Mouse (Mus musculus) forebrain, postnatal 0 days (tissue): ENCODE data around the gene Slc50a1. TPM values are rescaled to one million over a fixed set of nuclear protein-coding genes. Genes with fewer than 3 reads are reported as not detected.

Experiments used
- ATAC-seq: fragments of 200-750 bp; cut with Nextera tagmentation; 2 replicates; pipeline ENCODE4 v1.8.0; 2017; ENCODE audit warnings: mild to moderate bottlenecking, moderate library complexity
- DNase-seq: peaks from one replicate; pipeline ENCODE4 v3.0.0-alpha.2; 2015
- H3K27ac ChIP-seq: fragments of 300-500 bp; sonication (generic); 2 replicates; pipeline ENCODE4 v1.5.1; 2014; ENCODE audit warnings: low read depth, mild to moderate bottlenecking, antibody characterized with exemption, low read length, moderate library complexity, mixed read lengths
- H3K27me3 ChIP-seq: fragments of 300-500 bp; sonication (generic); 2 replicates; pipeline ENCODE4 v1.6.1; 2014; ENCODE audit warnings: mild to moderate bottlenecking, low read length, mixed read lengths; ENCODE audit not compliant: insufficient read depth
- H3K36me3 ChIP-seq: fragments of 300-500 bp; sonication (generic); 2 replicates; pipeline ENCODE4 v1.6.1; 2014; ENCODE audit warnings: mild to moderate bottlenecking, moderate library complexity; ENCODE audit not compliant: insufficient read depth
- H3K4me1 ChIP-seq: fragments of 300-500 bp; sonication (generic); 2 replicates; pipeline ENCODE4 v1.6.1; 2014; ENCODE audit warnings: antibody characterized with exemption; ENCODE audit not compliant: insufficient read depth
- H3K4me2 ChIP-seq: fragments of 300-500 bp; sonication (generic); 2 replicates; pipeline ENCODE4 v1.6.1; 2014; ENCODE audit warnings: low read depth, mild to moderate bottlenecking, moderate library complexity
- H3K4me3 ChIP-seq: fragments of 300-500 bp; sonication (generic); 2 replicates; pipeline ENCODE4 v1.5.1; 2014; ENCODE audit warnings: low read depth, low read length, mixed read lengths
- H3K9ac ChIP-seq: fragments of 300-500 bp; sonication (generic); 2 replicates; pipeline ENCODE4 v1.6.1; 2014; ENCODE audit warnings: mild to moderate bottlenecking
- H3K9me3 ChIP-seq: fragments of 300-500 bp; sonication (generic); 2 replicates; pipeline ENCODE4 v1.6.1; 2016; ENCODE audit warnings: low read length
- CTCF ChIP-seq: sonication (generic); IDR thresholded peaks from 2 replicates; pipeline ENCODE4 v1.5.1; 2016; ENCODE audit warnings: antibody characterized with exemption, control low read depth, low read depth
- WGBS: fragments of 180-500 bp; shearing (Covaris S2); extraction: QIAGEN DNeasy Blood & Tissue Kit; methylation state at CpG from one replicate; pipeline ENCODE4 v1.1.7; 2014; 5-methylcytosine and 5-hydroxymethylcytosine counted together
- polyA plus RNA-seq: library from polyadenylated mRNA; unstranded; fragments of >200 nt; fragmentation: Nextera tagmentation; extraction: Ambion mirVana; gene quantifications from 2 replicates; pipeline ENCODE4 v1.2.1, GENCODE M21; 2015
- total RNA-seq: library from RNA; depleted of rRNA; stranded (reverse); fragments of >200 nt; gene quantifications from 2 replicates; pipeline ENCODE4 v1.2.3, GENCODE M21; 2014

Gene Slc50a1
- total and polyA plus RNA-seq, 2 experiments from 2014 or later = 26.7 to 34.8 TPM

- TF ChIP-seq CTCF = no peak
- H3K4me3 ChIP-seq = no peak overlapping the region
- no peaks in the 10 kb centered on the region for H3K27me3 ChIP-seq
- ATAC-seq (peak; percentile 30; the same call in 1 of the 2 replicates), DNase-seq (no peak)
- 15% methylated on average over 17 of the region's 17 CpGs for WGBS
- H3K9me3 ChIP-seq = no peaks in the 10 kb centered on the region
- no peaks in the 10 kb centered on the region for H3K36me3 ChIP-seq
- no peak overlapping the region for H3K4me2 ChIP-seq
- no peak overlapping the region for H3K27ac ChIP-seq
- H3K9ac ChIP-seq = no peak overlapping the region
- no peaks in the 10 kb centered on the region for H3K4me1 ChIP-seq
Measured at GRCm38 (mm10) chr3:89251365-89251895, 18.9 kb downstream of the Slc50a1 start.

- H3K4me2 ChIP-seq = no peak overlapping the region
- WGBS = 23% methylated on average over 7 of the region's 7 CpGs
- peak; percentile 70 for TF ChIP-seq CTCF
- H3K9me3 ChIP-seq = no peaks in the 10 kb centered on the region
- ATAC-seq (no peak), DNase-seq (peak; percentile 53)
- H3K4me3 ChIP-seq = no peak overlapping the region
- H3K36me3 ChIP-seq = no peaks in the 10 kb centered on the region
- H3K27ac ChIP-seq = no peak overlapping the region
- no peak overlapping the region for H3K9ac ChIP-seq
- no peaks in the 10 kb centered on the region for H3K4me1 ChIP-seq
- H3K27me3 ChIP-seq = no peaks in the 10 kb centered on the region
Measured at GRCm38 (mm10) chr3:89250435-89251040, 19.8 kb downstream of the Slc50a1 start.

GRCm38 (mm10) chr3:89247466-89247865 lies 22.9 kb downstream of the Slc50a1 start:
- ATAC-seq = no peak
- Histone ChIP-seq H3K4me3 (no peak overlapping the region), H3K4me2 (peak overlapping the region; percentile 89; the same call in 1 of the 2 replicates), H3K27ac (no peak overlapping the region), H3K4me1 (no peaks in the 10 kb centered on the region), H3K27me3 (no peaks in the 10 kb centered on the region), H3K36me3 (peaks cover under 1% of the 10 kb centered on the region; the same call in 1 of the 2 replicates), H3K9me3 (no peaks in the 10 kb centered on the region), H3K9ac (no peak overlapping the region)
- TF ChIP-seq CTCF = no peak
- DNase-seq = no peak
- WGBS = 89% methylated on average over 4 of the region's 4 CpGs

- H3K4me1 ChIP-seq = no peaks in the 10 kb centered on the region
- under 1% methylated on average over 42 of the region's 42 CpGs for WGBS
Measured at GRCm38 (mm10) chr3:89246261-89247100, 23.9 kb downstream of the Slc50a1 start, which contains the start of gene Trim46. Trim46 (minus strand) TSS chr3:89246309.

GRCm38 (mm10) chr3:89245688-89246171 lies 24.6 kb downstream of the Slc50a1 start, which contains the start of gene Krtcap2:
Krtcap2 (plus strand) TSS chr3:89245966.
- peak; percentile 84 for ATAC-seq
- Histone ChIP-seq H3K27me3 (no peaks in the 10 kb centered on the region), H3K4me3 (peak within 1 kb of the TSS; percentile 74), H3K4me1 (no peaks in the 10 kb centered on the region), H3K9ac (peak within 1 kb of the TSS; percentile 73), H3K9me3 (no peaks in the 10 kb centered on the region), H3K27ac (peak within 1 kb of the TSS; percentile 95), H3K36me3 (peaks cover 18% of the 10 kb centered on the region), H3K4me2 (peak within 1 kb of the TSS; percentile 89)
- DNase-seq = peak; percentile 95
- no peak for TF ChIP-seq CTCF
- 3% methylated on average over 20 of the region's 20 CpGs for WGBS

More at GRCm38 (mm10) chr3:89246261-89247100, 23.9 kb downstream of the Slc50a1 start, which contains the start of gene Trim46:
- H3K27me3 ChIP-seq = no peaks in the 10 kb centered on the region
- H3K36me3 ChIP-seq = peaks cover 10% of the 10 kb centered on the region
- DNase-seq (peak; percentile 95), ATAC-seq (peak; percentile 81)
- peak within 1 kb of the TSS; percentile 73 for H3K9ac ChIP-seq
- no peaks in the 10 kb centered on the region for H3K9me3 ChIP-seq
- H3K4me3 ChIP-seq = peak within 1 kb of the TSS; percentile 74
- peak; percentile 98 for TF ChIP-seq CTCF
- peak within 1 kb of the TSS; percentile 95 for H3K27ac ChIP-seq
- peak within 1 kb of the TSS; percentile 89 for H3K4me2 ChIP-seq

GRCm38 (mm10) chr3:89244982-89245687 lies 25.2 kb downstream of the Slc50a1 start:
- no peaks in the 10 kb centered on the region for H3K27me3 ChIP-seq
- WGBS = 1% methylated on average over 24 of the region's 26 CpGs
- DNase-seq (peak; percentile 91), ATAC-seq (peak; percentile 62)
- H3K4me2 ChIP-seq = peak overlapping the region; percentile 89
- peak overlapping the region; percentile 74 for H3K4me3 ChIP-seq
- H3K9ac ChIP-seq = peak overlapping the region; percentile 73
- peaks cover 24% of the 10 kb centered on the region for H3K36me3 ChIP-seq
- H3K4me1 ChIP-seq = no peaks in the 10 kb centered on the region
- peak overlapping the region; percentile 95 for H3K27ac ChIP-seq
- TF ChIP-seq CTCF = no peak; the same call in 1 of the 2 replicates
- H3K9me3 ChIP-seq = no peaks in the 10 kb centered on the region
